Mouse (Mus musculus) cerebellum, postnatal 14 days (tissue): ENCODE results near the gene Myo1e.

ENCODE experiments used
- DNase-seq, 2 experiments: peaks; one replicate each; pipeline ENCODE4 v3.0.0; 2021; ENCODE audit warnings: mixed read lengths in 2 of 2

Gene Myo1e

GRCm38 (mm10) chr9:70379502-70380467, 172.6 kb downstream of the Myo1e start:
- no peak for DNase-seq

- no peak for DNase-seq
Measured at GRCm38 (mm10) chr9:70382091-70382490, 174.9 kb downstream of the Myo1e start.

- DNase-seq, result no peak
Measured at GRCm38 (mm10) chr9:70383750-70384149, 176.6 kb downstream of the Myo1e start.

GRCm38 (mm10) chr9:70384494-70384893, 177.3 kb downstream of the Myo1e start:
- DNase-seq, result no peak

- DNase-seq, result no peak
Measured at GRCm38 (mm10) chr9:70384958-70385728, 178.0 kb downstream of the Myo1e start.

GRCm38 (mm10) chr9:70387410-70388119, 180.4 kb downstream of the Myo1e start:
- DNase-seq, result no peak

- peak; percentile 21 to 30 for DNase-seq
Measured at GRCm38 (mm10) chr9:70389548-70389947, 182.4 kb downstream of the Myo1e start.

GRCm38 (mm10) chr9:70391042-70391441, 183.9 kb downstream of the Myo1e start:
- DNase-seq, result no peak

GRCm38 (mm10) chr9:70391660-70392562, 184.8 kb downstream of the Myo1e start:
- no peak for DNase-seq

- DNase-seq, result peak; percentile 78 to 82
Measured at GRCm38 (mm10) chr9:70392563-70392907, 185.4 kb downstream of the Myo1e start.

- DNase-seq, result peak; percentile 12 to 24
Measured at GRCm38 (mm10) chr9:70395617-70396016, 188.5 kb downstream of the Myo1e start.

- DNase-seq, result no peak
Measured at GRCm38 (mm10) chr9:70396083-70396482, 188.9 kb downstream of the Myo1e start.

- no peak for DNase-seq
Measured at GRCm38 (mm10) chr9:70401937-70402539, 194.9 kb downstream of the Myo1e start.

GRCm38 (mm10) chr9:70406596-70406995, 199.4 kb downstream of the Myo1e start:
- DNase-seq, result no peak

- DNase-seq, result peak in 1 of 2 experiments; percentile 22
Measured at GRCm38 (mm10) chr9:70408791-70409190, 201.6 kb downstream of the Myo1e start.

GRCm38 (mm10) chr9:70409743-70410142, 202.6 kb downstream of the Myo1e start:
- DNase-seq, result no peak

GRCm38 (mm10) chr9:70410668-70411067, 203.5 kb downstream of the Myo1e start:
- no peak for DNase-seq

GRCm38 (mm10) chr9:70413038-70413437, 205.9 kb downstream of the Myo1e start:
- DNase-seq, result no peak

- no peak for DNase-seq
Measured at GRCm38 (mm10) chr9:70416412-70416811, 209.3 kb downstream of the Myo1e start.

GRCm38 (mm10) chr9:70421257-70422056, 214.3 kb downstream of the Myo1e start, which contains the start of gene Ccnb2:
Gene Ccnb2, minus strand, starts transcription at chr9:70421547.
- DNase-seq, result peak; percentile 87 to 90

- no peak for DNase-seq
Measured at GRCm38 (mm10) chr9:70422661-70423060, 215.5 kb downstream of the Myo1e start.
